Mouse (Mus musculus) forebrain, embryonic 12.5 days (tissue): ENCODE measurements at regions not wholly inside any gene's neighbourhood (a gene's known extent, or its start where the extent isn't known, plus 50 kb on each side); places are given as distances from the start of the nearest gene placed in this dataset.
A peak's percentile ranks its signal among the peaks of the same experiment; 100 is the strongest.

Experiments
- ATAC-seq: fragments of 200-750 bp; cut with Nextera tagmentation; 2 replicates; pipeline ENCODE4 v1.8.0; 2017; ENCODE audit warnings: moderate TSS enrichment; ENCODE audit not compliant: low FRiP score
- H3K27ac ChIP-seq: fragments of 300-500 bp; sonication (generic); 2 replicates; pipeline ENCODE4 v1.5.1; 2016; ENCODE audit warnings: mild to moderate bottlenecking
- H3K27me3 ChIP-seq: fragments of 300-500 bp; sonication (generic); 2 replicates; pipeline ENCODE4 v1.6.1; 2016; ENCODE audit warnings: mild to moderate bottlenecking
- H3K36me3 ChIP-seq: fragments of 300-500 bp; sonication (generic); replicated peaks from 2 replicates; pipeline ENCODE4 v1.6.1; 2016; ENCODE audit warnings: mild to moderate bottlenecking
- H3K4me1 ChIP-seq: fragments of 300-500 bp; sonication (generic); 2 replicates; pipeline ENCODE4 v1.6.1; 2016
- H3K4me2 ChIP-seq: fragments of 300-500 bp; sonication (generic); 2 replicates; pipeline ENCODE4 v1.6.1; 2016; ENCODE audit warnings: mild to moderate bottlenecking, moderate library complexity
- H3K4me3 ChIP-seq: fragments of 300-500 bp; sonication (generic); replicated peaks from 2 replicates; pipeline ENCODE4 v1.5.1; 2016; ENCODE audit warnings: mild to moderate bottlenecking
- H3K9ac ChIP-seq: fragments of 300-500 bp; sonication (generic); 2 replicates; pipeline ENCODE4 v1.6.1; 2016; ENCODE audit warnings: mild to moderate bottlenecking
- H3K9me3 ChIP-seq: fragments of 300-500 bp; sonication (generic); 2 replicates; pipeline ENCODE4 v1.6.1; 2016
- WGBS: fragments of 180-500 bp; shearing (Covaris S2); methylation state at CpG from one replicate; pipeline ENCODE4 v1.1.7; 2016; 5-methylcytosine and 5-hydroxymethylcytosine counted together

GRCm38 (mm10) chr2:115456372-115457022 is 125.0 kb upstream of the BC052040 start:
- WGBS = 40% methylated on average over 5 of the region's 5 CpGs

GRCm38 (mm10) chr2:115460028-115460881 is 121.3 kb upstream of the BC052040 start:
- Histone ChIP-seq H3K4me1 (peaks cover 23% of the 10 kb centered on the region), H3K27me3 (no peaks in the 10 kb centered on the region), H3K9ac (no peak overlapping the region), H3K9me3 (no peaks in the 10 kb centered on the region), H3K27ac (peak overlapping the region; percentile 81), H3K4me3 (no peak overlapping the region), H3K4me2 (no peak overlapping the region), H3K36me3 (no peaks in the 10 kb centered on the region)
- 18% methylated on average over 5 of the region's 5 CpGs for WGBS
- ATAC-seq = peak; percentile 83

More at GRCm38 (mm10) chr2:115456372-115457022, 125.0 kb upstream of the BC052040 start:
- no peaks in the 10 kb centered on the region for H3K36me3 ChIP-seq
- H3K4me3 ChIP-seq = no peak overlapping the region
- H3K9ac ChIP-seq = no peak overlapping the region
- no peaks in the 10 kb centered on the region for H3K27me3 ChIP-seq
- peak overlapping the region; percentile 78 for H3K27ac ChIP-seq
- peak; percentile 62; the same call in 1 of the 2 replicates for ATAC-seq
- H3K4me1 ChIP-seq = peaks cover 25% of the 10 kb centered on the region
- H3K4me2 ChIP-seq = no peak overlapping the region
- no peaks in the 10 kb centered on the region for H3K9me3 ChIP-seq

GRCm38 (mm10) chr2:115460882-115461151 is 120.7 kb upstream of the BC052040 start:
- peak overlapping the region; percentile 42; the same call in 1 of the 2 replicates for H3K27ac ChIP-seq
- H3K9me3 ChIP-seq = no peaks in the 10 kb centered on the region
- H3K36me3 ChIP-seq = no peaks in the 10 kb centered on the region
- H3K9ac ChIP-seq = no peak overlapping the region
- H3K4me2 ChIP-seq = no peak overlapping the region
- WGBS = 8% methylated on average over 1 of the region's 1 CpGs
- peaks cover 19% of the 10 kb centered on the region for H3K4me1 ChIP-seq
- H3K4me3 ChIP-seq = no peak overlapping the region
- ATAC-seq = no peak
- H3K27me3 ChIP-seq = no peaks in the 10 kb centered on the region

GRCm38 (mm10) chr2:115466170-115466569 is 115.3 kb upstream of the BC052040 start:
- H3K9me3 ChIP-seq = no peaks in the 10 kb centered on the region
- no peak overlapping the region for H3K4me2 ChIP-seq
- H3K27ac ChIP-seq = no peak overlapping the region
- H3K4me1 ChIP-seq = peaks cover 20% of the 10 kb centered on the region
- H3K4me3 ChIP-seq = no peak overlapping the region
- no peak overlapping the region for H3K9ac ChIP-seq
- H3K36me3 ChIP-seq = no peaks in the 10 kb centered on the region
- 44% methylated on average over 4 of the region's 4 CpGs for WGBS
- no peaks in the 10 kb centered on the region for H3K27me3 ChIP-seq
- no peak for ATAC-seq

- ATAC-seq = no peak
- Histone ChIP-seq H3K9me3 (no peaks in the 10 kb centered on the region), H3K36me3 (no peaks in the 10 kb centered on the region), H3K4me2 (no peak overlapping the region), H3K4me1 (peaks cover 20% of the 10 kb centered on the region), H3K4me3 (no peak overlapping the region), H3K9ac (no peak overlapping the region), H3K27me3 (no peaks in the 10 kb centered on the region), H3K27ac (no peak overlapping the region)
- 85% methylated on average over 11 of the region's 11 CpGs for WGBS
These were observed 114.3 kb upstream of the BC052040 start for GRCm38 (mm10) chr2:115467107-115467745.

- Histone ChIP-seq H3K27me3 (no peaks in the 10 kb centered on the region), H3K9ac (no peak overlapping the region), H3K9me3 (no peaks in the 10 kb centered on the region), H3K4me3 (no peak overlapping the region), H3K4me1 (peaks cover 20% of the 10 kb centered on the region), H3K4me2 (no peak overlapping the region; the same call in 1 of the 2 replicates), H3K27ac (no peak overlapping the region), H3K36me3 (no peaks in the 10 kb centered on the region)
- ATAC-seq = no peak
- 65% methylated on average over 6 of the region's 6 CpGs for WGBS
These were observed 113.6 kb upstream of the BC052040 start for GRCm38 (mm10) chr2:115467936-115468335.

GRCm38 (mm10) chr2:115468471-115468909 is 113.0 kb upstream of the BC052040 start:
- 35% methylated on average over 7 of the region's 7 CpGs for WGBS
- H3K4me1 ChIP-seq = peaks cover 20% of the 10 kb centered on the region
- no peak overlapping the region; the same call in 1 of the 2 replicates for H3K4me2 ChIP-seq
- ATAC-seq = no peak
- no peak overlapping the region for H3K9ac ChIP-seq
- no peaks in the 10 kb centered on the region for H3K36me3 ChIP-seq
- no peak overlapping the region for H3K27ac ChIP-seq
- H3K4me3 ChIP-seq = no peak overlapping the region
- H3K9me3 ChIP-seq = no peaks in the 10 kb centered on the region
- no peaks in the 10 kb centered on the region for H3K27me3 ChIP-seq

GRCm38 (mm10) chr2:115469165-115469821 is 112.2 kb upstream of the BC052040 start:
- H3K36me3 ChIP-seq = no peaks in the 10 kb centered on the region
- H3K4me1 ChIP-seq = peaks cover 20% of the 10 kb centered on the region
- H3K4me2 ChIP-seq = no peak overlapping the region
- H3K4me3 ChIP-seq = no peak overlapping the region
- no peak for ATAC-seq
- 72% methylated on average over 6 of the region's 6 CpGs for WGBS
- H3K27ac ChIP-seq = no peak overlapping the region
- no peak overlapping the region for H3K9ac ChIP-seq
- H3K9me3 ChIP-seq = no peaks in the 10 kb centered on the region
- no peaks in the 10 kb centered on the region for H3K27me3 ChIP-seq

- Histone ChIP-seq H3K27me3 (no peaks in the 10 kb centered on the region), H3K4me1 (peaks cover 14% of the 10 kb centered on the region), H3K36me3 (no peaks in the 10 kb centered on the region), H3K9me3 (no peaks in the 10 kb centered on the region), H3K4me2 (no peak overlapping the region), H3K27ac (no peak overlapping the region), H3K9ac (no peak overlapping the region), H3K4me3 (no peak overlapping the region)
- 92% methylated on average over 2 of the region's 2 CpGs for WGBS
- no peak for ATAC-seq
These were observed 109.1 kb upstream of the BC052040 start for GRCm38 (mm10) chr2:115472393-115472792.

- 83% methylated on average over 13 of the region's 13 CpGs for WGBS
- Histone ChIP-seq H3K27me3 (no peaks in the 10 kb centered on the region), H3K4me1 (no peaks in the 10 kb centered on the region; the same call in 1 of the 2 replicates), H3K36me3 (no peaks in the 10 kb centered on the region), H3K4me3 (no peak overlapping the region), H3K9ac (no peak overlapping the region), H3K4me2 (no peak overlapping the region), H3K27ac (no peak overlapping the region), H3K9me3 (no peaks in the 10 kb centered on the region)
- no peak for ATAC-seq
These were observed 97.9 kb upstream of the BC052040 start for GRCm38 (mm10) chr2:115483418-115484288.

GRCm38 (mm10) chr2:115488465-115488864 is 93.1 kb upstream of the BC052040 start:
- ATAC-seq = no peak
- Histone ChIP-seq H3K4me2 (no peak overlapping the region), H3K9me3 (no peaks in the 10 kb centered on the region), H3K27ac (no peak overlapping the region), H3K4me3 (no peak overlapping the region), H3K27me3 (no peaks in the 10 kb centered on the region), H3K4me1 (0 out of 2 replicates have a peak, but pooled peaks cover 2% of the 10 kb centered on the region), H3K36me3 (no peaks in the 10 kb centered on the region), H3K9ac (no peak overlapping the region)
- 71% methylated on average over 4 of the region's 4 CpGs for WGBS
